Mouse (Mus musculus): ENCODE data around the gene Klk10. TPM values are rescaled to one million over a fixed set of nuclear protein-coding genes. Genes with fewer than 3 reads are reported as not detected.

Gene Klk10
- polyA plus RNA-seq, 1 experiment from 2014 or later = not detected

DNA sequence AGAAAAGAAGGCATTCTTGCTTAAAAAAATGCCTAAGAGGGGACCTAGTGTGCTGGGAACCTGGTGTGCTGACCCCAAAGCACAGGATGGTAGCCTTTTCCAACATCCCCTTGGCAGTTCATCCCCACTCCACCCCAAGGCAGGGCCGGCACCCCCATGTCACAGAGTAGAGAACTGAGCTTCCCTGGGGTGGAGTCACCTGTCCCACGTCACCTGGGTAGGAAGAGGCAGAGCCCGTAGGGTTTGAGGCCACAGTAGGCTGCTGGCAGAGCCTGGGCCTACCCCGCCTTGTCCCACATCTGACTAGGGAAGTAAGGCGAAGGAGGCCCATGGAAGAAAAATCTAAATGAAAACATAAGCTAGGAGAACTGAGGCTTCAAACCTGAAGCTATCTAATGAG is 6.5 kb upstream of the Klk10 start, which contains the start of gene Klk11:
TSS of gene Klk11 (plus strand) at position 241 of the 400 bp plus-strand sequence.
- H3K27me3 ChIP-seq (ENCODE audit: control insufficient read depth, insufficient read depth, low read depth, low read length) = no peaks in the 10 kb centered on the region
- no peaks in the 10 kb centered on the region for H3K9me3 ChIP-seq (replicated peaks; ENCODE audit: control insufficient read depth, low read length)
- no peaks in the 10 kb centered on the region for H3K4me1 ChIP-seq (ENCODE audit: control insufficient read depth, low read depth, low read length)
- ATAC-seq (ENCODE audit: low read depth) = no peak
- H3K27ac ChIP-seq (ENCODE audit: low read length) = no peak within 1 kb of the TSS
- H3K4me2 ChIP-seq (ENCODE audit: low read depth, low read length) = no peak within 1 kb of the TSS
- WGBS (ENCODE audit: insufficient replicate concordance) = 68% methylated on average over 5 of the region's 5 CpGs
- no peak within 1 kb of the TSS for H3K9ac ChIP-seq (ENCODE audit: low read depth, low read length)
- no peaks in the 10 kb centered on the region for H3K36me3 ChIP-seq (ENCODE audit: control insufficient read depth, insufficient read depth)
- no peak within 1 kb of the TSS for H3K4me3 ChIP-seq (ENCODE audit: low read depth, low read length)

DNA sequence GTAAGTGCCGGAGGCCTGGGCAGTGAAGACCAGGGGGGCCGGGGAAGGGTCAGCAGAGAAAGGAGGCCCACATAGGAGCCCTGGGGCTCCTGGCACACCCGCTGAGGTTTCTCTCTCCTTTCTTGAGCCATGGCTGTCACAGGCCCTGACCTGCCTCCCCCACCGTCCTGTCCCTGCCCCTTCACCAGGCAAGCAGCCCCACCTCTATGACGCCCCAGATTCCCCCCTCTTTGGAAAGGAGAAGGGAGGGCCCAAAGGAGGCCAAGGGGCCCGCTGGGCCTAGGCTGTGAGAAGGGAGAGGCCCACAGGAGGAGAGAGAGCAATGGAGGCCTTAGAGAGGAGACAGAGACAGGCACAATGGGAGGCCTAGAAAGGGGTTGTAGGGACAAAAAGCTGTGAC is 6.0 kb upstream of the Klk10 start:
- Histone ChIP-seq H3K27ac (ENCODE audit: low read length) (no peak overlapping the region), H3K4me2 (ENCODE audit: low read depth, low read length) (no peak overlapping the region), H3K36me3 (ENCODE audit: control insufficient read depth, insufficient read depth) (no peaks in the 10 kb centered on the region), H3K9me3 (replicated peaks; ENCODE audit: control insufficient read depth, low read length) (no peaks in the 10 kb centered on the region), H3K4me3 (ENCODE audit: low read depth, low read length) (no peak overlapping the region), H3K27me3 (ENCODE audit: control insufficient read depth, insufficient read depth, low read depth, low read length) (no peaks in the 10 kb centered on the region), H3K4me1 (ENCODE audit: control insufficient read depth, low read depth, low read length) (no peaks in the 10 kb centered on the region), H3K9ac (ENCODE audit: low read depth, low read length) (no peak overlapping the region)
- WGBS (ENCODE audit: insufficient replicate concordance) = 67% methylated on average over 6 of the region's 6 CpGs
- no peak for ATAC-seq (ENCODE audit: low read depth)

DNA sequence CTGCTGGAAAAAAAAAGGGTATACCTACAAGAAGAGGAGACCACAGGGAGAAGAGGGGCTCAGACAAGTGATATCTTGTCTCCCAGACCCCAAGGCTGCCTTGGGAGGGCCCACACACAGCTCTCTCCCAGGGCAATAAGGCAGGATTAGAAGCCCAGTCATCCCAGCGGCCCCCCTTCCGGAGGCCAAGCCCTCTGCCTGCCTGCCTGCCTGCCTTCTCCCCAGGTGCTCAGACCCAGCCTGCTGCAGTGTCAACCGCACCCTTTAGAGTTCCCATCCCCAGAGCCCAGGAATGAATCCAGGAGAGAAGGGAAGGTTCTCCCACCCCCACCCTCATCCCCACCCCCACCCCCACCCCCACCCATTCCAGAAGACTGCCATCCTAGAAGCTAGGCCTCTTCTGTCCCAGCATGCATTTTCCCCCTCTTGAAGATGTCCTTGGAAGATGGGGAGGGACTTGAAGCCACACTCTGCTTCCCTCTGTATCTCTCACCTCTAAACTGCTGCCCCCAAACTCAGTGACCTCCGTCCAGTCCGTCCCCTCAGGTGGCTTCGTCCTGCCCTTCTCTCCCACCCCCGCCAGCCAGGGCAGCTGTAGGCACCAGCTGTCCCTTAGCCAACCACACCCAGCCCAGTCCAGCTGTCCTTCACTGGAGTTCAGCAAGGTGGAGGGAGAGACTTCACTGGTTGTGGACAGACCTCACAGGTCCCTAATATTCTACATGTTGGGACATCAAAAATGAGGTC is 5.4 kb upstream of the Klk10 start:
- Histone ChIP-seq H3K4me3 (ENCODE audit: low read depth, low read length) (no peak overlapping the region), H3K9me3 (replicated peaks; ENCODE audit: control insufficient read depth, low read length) (no peaks in the 10 kb centered on the region), H3K27me3 (ENCODE audit: control insufficient read depth, insufficient read depth, low read depth, low read length) (no peaks in the 10 kb centered on the region), H3K4me2 (ENCODE audit: low read depth, low read length) (no peak overlapping the region), H3K9ac (ENCODE audit: low read depth, low read length) (no peak overlapping the region), H3K36me3 (ENCODE audit: control insufficient read depth, insufficient read depth) (no peaks in the 10 kb centered on the region), H3K27ac (ENCODE audit: low read length) (no peak overlapping the region), H3K4me1 (ENCODE audit: control insufficient read depth, low read depth, low read length) (no peaks in the 10 kb centered on the region)
- WGBS (ENCODE audit: insufficient replicate concordance) = 48% methylated on average over 7 of the region's 7 CpGs
- no peak for ATAC-seq (ENCODE audit: low read depth)

DNA sequence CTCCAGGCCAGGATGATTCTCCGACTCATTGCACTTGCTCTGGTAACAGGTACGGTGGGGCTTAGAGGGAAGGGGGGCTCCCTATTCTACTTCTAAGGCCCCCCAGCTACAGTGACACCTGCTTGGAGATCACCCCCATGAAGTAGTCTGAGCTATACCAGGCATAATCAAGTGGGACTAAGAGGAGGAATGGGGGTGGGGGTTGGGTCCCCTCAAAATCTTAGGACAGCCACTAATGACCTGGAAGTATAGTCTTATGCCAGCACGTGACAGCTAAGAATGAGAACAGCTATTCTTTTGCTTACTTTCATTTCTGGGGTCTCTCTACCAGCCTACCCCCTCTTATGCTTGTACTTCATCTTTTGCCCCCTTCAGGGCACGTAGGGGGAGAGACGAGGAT is 4.3 kb upstream of the Klk10 start:
- H3K27me3 ChIP-seq (ENCODE audit: control insufficient read depth, insufficient read depth, low read depth, low read length) = no peaks in the 10 kb centered on the region
- no peak overlapping the region for H3K27ac ChIP-seq (ENCODE audit: low read length)
- H3K9ac ChIP-seq (ENCODE audit: low read depth, low read length) = no peak overlapping the region
- H3K4me1 ChIP-seq (ENCODE audit: control insufficient read depth, low read depth, low read length) = no peaks in the 10 kb centered on the region
- H3K9me3 ChIP-seq (replicated peaks; ENCODE audit: control insufficient read depth, low read length) = no peaks in the 10 kb centered on the region
- no peak overlapping the region for H3K4me2 ChIP-seq (ENCODE audit: low read depth, low read length)
- H3K4me3 ChIP-seq (ENCODE audit: low read depth, low read length) = no peak overlapping the region
- ATAC-seq (ENCODE audit: low read depth) = no peak
- no peaks in the 10 kb centered on the region for H3K36me3 ChIP-seq (ENCODE audit: control insufficient read depth, insufficient read depth)
- WGBS (ENCODE audit: insufficient replicate concordance) = 60% methylated on average over 5 of the region's 5 CpGs

DNA sequence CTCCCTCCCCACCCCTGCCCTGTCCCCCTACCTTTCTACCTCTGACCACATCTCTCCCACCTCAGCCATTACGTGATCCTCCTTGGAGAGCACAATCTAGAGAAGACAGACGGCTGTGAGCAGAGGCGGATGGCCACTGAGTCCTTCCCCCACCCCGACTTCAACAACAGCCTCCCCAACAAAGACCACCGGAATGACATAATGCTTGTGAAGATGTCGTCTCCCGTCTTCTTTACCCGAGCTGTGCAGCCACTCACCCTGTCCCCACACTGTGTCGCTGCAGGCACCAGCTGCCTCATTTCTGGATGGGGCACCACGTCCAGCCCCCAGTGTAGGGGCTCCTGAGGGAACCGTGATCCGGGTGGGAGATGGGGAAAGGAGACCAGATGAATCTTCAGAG is 3.4 kb upstream of the Klk10 start:
- Histone ChIP-seq H3K4me1 (ENCODE audit: control insufficient read depth, low read depth, low read length) (no peaks in the 10 kb centered on the region), H3K36me3 (ENCODE audit: control insufficient read depth, insufficient read depth) (no peaks in the 10 kb centered on the region), H3K9me3 (replicated peaks; ENCODE audit: control insufficient read depth, low read length) (no peaks in the 10 kb centered on the region), H3K4me3 (ENCODE audit: low read depth, low read length) (no peak overlapping the region), H3K27ac (ENCODE audit: low read length) (no peak overlapping the region), H3K4me2 (ENCODE audit: low read depth, low read length) (no peak overlapping the region), H3K27me3 (ENCODE audit: control insufficient read depth, insufficient read depth, low read depth, low read length) (no peaks in the 10 kb centered on the region), H3K9ac (ENCODE audit: low read depth, low read length) (no peak overlapping the region)
- WGBS (ENCODE audit: insufficient replicate concordance) = 63% methylated on average over 12 of the region's 12 CpGs
- no peak for ATAC-seq (ENCODE audit: low read depth)

DNA sequence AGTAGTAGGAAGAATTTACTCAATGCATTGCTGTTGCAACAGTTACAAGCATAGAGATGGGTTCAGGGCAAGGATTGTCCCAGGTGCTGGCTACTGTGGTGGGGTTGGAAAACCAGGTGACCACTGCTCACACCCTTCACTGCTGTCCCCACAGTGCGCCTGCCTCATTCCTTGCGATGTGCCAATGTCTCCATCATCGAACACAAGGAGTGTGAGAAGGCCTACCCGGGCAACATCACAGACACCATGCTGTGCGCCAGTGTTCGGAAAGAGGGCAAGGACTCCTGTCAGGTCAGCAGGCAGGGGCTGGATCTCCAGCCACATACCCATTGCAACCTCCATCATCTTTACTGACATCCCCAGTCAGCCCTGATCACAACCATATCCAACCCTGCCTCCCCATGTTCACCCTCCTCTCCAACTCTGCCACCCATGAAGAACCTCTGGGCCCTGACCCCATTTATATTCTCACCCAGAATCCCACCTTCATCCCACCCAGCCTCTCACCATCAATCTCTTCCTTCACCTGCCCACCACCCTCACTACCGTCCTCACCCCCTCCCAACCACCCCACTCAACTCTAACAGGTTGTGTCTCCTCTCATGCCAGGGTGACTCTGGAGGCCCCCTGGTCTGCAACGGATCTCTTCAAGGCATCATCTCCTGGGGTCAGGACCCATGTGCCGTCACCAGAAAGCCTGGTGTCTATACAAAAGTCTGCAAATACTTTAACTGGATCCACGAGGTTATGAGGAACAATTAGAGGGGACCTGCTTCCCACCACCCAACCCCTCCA is 2.5 kb upstream of the Klk10 start:
- Histone ChIP-seq H3K4me2 (ENCODE audit: low read depth, low read length) (no peak overlapping the region), H3K4me3 (ENCODE audit: low read depth, low read length) (no peak overlapping the region), H3K36me3 (ENCODE audit: control insufficient read depth, insufficient read depth) (no peaks in the 10 kb centered on the region), H3K27ac (ENCODE audit: low read length) (no peak overlapping the region), H3K9me3 (replicated peaks; ENCODE audit: control insufficient read depth, low read length) (no peaks in the 10 kb centered on the region), H3K4me1 (ENCODE audit: control insufficient read depth, low read depth, low read length) (no peaks in the 10 kb centered on the region; the same call in 1 of the 2 replicates), H3K27me3 (ENCODE audit: control insufficient read depth, insufficient read depth, low read depth, low read length) (peaks cover 5% of the 10 kb centered on the region), H3K9ac (ENCODE audit: low read depth, low read length) (no peak overlapping the region)
- 73% methylated on average over 10 of the region's 10 CpGs for WGBS (ENCODE audit: insufficient replicate concordance)
- no peak for ATAC-seq (ENCODE audit: low read depth)

DNA sequence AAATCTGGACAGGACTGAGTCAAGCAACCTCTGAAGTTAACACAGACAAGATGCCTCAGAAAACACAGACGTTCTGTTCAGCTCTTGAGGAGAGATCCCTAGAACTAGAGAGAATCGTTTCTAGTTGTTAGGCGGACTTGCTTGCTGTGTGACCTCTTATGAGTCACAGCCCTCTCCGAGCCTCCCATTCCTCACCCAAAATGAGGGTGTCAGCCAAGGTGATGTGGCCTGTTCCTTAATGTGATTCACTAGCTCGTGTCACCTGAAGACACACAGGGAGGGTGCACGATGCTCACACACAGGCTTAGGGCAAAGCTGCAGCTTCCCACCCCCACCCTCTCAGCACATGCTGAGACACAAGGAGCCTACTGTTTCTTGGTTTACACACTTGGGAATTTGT is 594 bp upstream of the Klk10 start:
- Histone ChIP-seq H3K9ac (ENCODE audit: low read depth, low read length) (no peak overlapping the region), H3K27me3 (ENCODE audit: control insufficient read depth, insufficient read depth, low read depth, low read length) (peaks cover 9% of the 10 kb centered on the region), H3K36me3 (ENCODE audit: control insufficient read depth, insufficient read depth) (no peaks in the 10 kb centered on the region), H3K9me3 (replicated peaks; ENCODE audit: control insufficient read depth, low read length) (no peaks in the 10 kb centered on the region), H3K27ac (ENCODE audit: low read length) (no peak overlapping the region), H3K4me1 (ENCODE audit: control insufficient read depth, low read depth, low read length) (no peaks in the 10 kb centered on the region; the same call in 1 of the 2 replicates), H3K4me3 (ENCODE audit: low read depth, low read length) (no peak overlapping the region), H3K4me2 (ENCODE audit: low read depth, low read length) (no peak overlapping the region)
- ATAC-seq (ENCODE audit: low read depth) = no peak
- WGBS (ENCODE audit: insufficient replicate concordance) = 44% methylated on average over 6 of the region's 6 CpGs

DNA sequence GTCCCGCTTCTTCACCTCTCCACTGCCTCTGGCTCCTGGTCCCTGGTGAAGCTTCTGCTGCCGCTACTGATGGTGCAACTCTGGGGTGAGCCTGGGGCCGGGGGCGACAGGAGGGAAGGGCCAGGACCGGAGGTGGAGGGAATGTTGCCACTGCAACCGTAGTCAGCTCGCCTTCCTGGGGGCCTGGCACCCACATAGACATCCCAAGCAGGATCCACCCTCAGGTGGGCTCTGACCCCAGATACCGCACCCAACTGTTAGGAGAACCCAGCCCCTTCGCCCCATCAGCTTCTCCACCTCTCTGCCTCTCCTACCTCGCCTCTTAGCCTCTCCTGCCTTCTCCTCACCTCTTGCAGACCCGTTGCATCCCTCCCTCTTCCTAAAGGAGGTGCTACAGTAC is 706 bp downstream of the Klk10 start:
- Histone ChIP-seq H3K4me3 (ENCODE audit: low read depth, low read length) (no peak overlapping the region), H3K27ac (ENCODE audit: low read length) (no peak overlapping the region), H3K9ac (ENCODE audit: low read depth, low read length) (no peak overlapping the region), H3K27me3 (ENCODE audit: control insufficient read depth, insufficient read depth, low read depth, low read length) (peaks cover 9% of the 10 kb centered on the region), H3K4me2 (ENCODE audit: low read depth, low read length) (no peak overlapping the region), H3K4me1 (ENCODE audit: control insufficient read depth, low read depth, low read length) (no peaks in the 10 kb centered on the region; the same call in 1 of the 2 replicates), H3K36me3 (ENCODE audit: control insufficient read depth, insufficient read depth) (no peaks in the 10 kb centered on the region), H3K9me3 (replicated peaks; ENCODE audit: control insufficient read depth, low read length) (no peaks in the 10 kb centered on the region)
- no peak for ATAC-seq (ENCODE audit: low read depth)
- 69% methylated on average over 11 of the region's 11 CpGs for WGBS (ENCODE audit: insufficient replicate concordance)

Measured in liver, embryonic 16.5 days (tissue).